Mouse (Mus musculus) forebrain, postnatal 0 days (tissue): Measurements from ENCODE around the gene Rhoa. TPM values are rescaled to one million over a fixed set of nuclear protein-coding genes. Genes with fewer than 3 reads are reported as not detected.

Experiments
- ATAC-seq: fragments of 200-750 bp; cut with Nextera tagmentation; 2 replicates; pipeline ENCODE4 v1.8.0; 2017; ENCODE audit warnings: mild to moderate bottlenecking, moderate library complexity
- DNase-seq: peaks from one replicate; pipeline ENCODE4 v3.0.0-alpha.2; 2015
- H3K27ac ChIP-seq: fragments of 300-500 bp; sonication (generic); 2 replicates; pipeline ENCODE4 v1.5.1; 2014; ENCODE audit warnings: low read depth, mild to moderate bottlenecking, antibody characterized with exemption, low read length, moderate library complexity, mixed read lengths
- H3K27me3 ChIP-seq: fragments of 300-500 bp; sonication (generic); 2 replicates; pipeline ENCODE4 v1.6.1; 2014; ENCODE audit warnings: mild to moderate bottlenecking, low read length, mixed read lengths; ENCODE audit not compliant: insufficient read depth
- H3K36me3 ChIP-seq: fragments of 300-500 bp; sonication (generic); 2 replicates; pipeline ENCODE4 v1.6.1; 2014; ENCODE audit warnings: mild to moderate bottlenecking, moderate library complexity; ENCODE audit not compliant: insufficient read depth
- H3K4me1 ChIP-seq: fragments of 300-500 bp; sonication (generic); 2 replicates; pipeline ENCODE4 v1.6.1; 2014; ENCODE audit warnings: antibody characterized with exemption; ENCODE audit not compliant: insufficient read depth
- H3K4me2 ChIP-seq: fragments of 300-500 bp; sonication (generic); 2 replicates; pipeline ENCODE4 v1.6.1; 2014; ENCODE audit warnings: low read depth, mild to moderate bottlenecking, moderate library complexity
- H3K4me3 ChIP-seq: fragments of 300-500 bp; sonication (generic); 2 replicates; pipeline ENCODE4 v1.5.1; 2014; ENCODE audit warnings: low read depth, low read length, mixed read lengths
- H3K9ac ChIP-seq: fragments of 300-500 bp; sonication (generic); 2 replicates; pipeline ENCODE4 v1.6.1; 2014; ENCODE audit warnings: mild to moderate bottlenecking
- H3K9me3 ChIP-seq: fragments of 300-500 bp; sonication (generic); 2 replicates; pipeline ENCODE4 v1.6.1; 2016; ENCODE audit warnings: low read length
- CTCF ChIP-seq: sonication (generic); IDR thresholded peaks from 2 replicates; pipeline ENCODE4 v1.5.1; 2016; ENCODE audit warnings: antibody characterized with exemption, control low read depth, low read depth
- WGBS: fragments of 180-500 bp; shearing (Covaris S2); extraction: QIAGEN DNeasy Blood & Tissue Kit; methylation state at CpG from one replicate; pipeline ENCODE4 v1.1.7; 2014; 5-methylcytosine and 5-hydroxymethylcytosine counted together
- polyA plus RNA-seq: library from polyadenylated mRNA; unstranded; fragments of >200 nt; fragmentation: Nextera tagmentation; extraction: Ambion mirVana; gene quantifications from 2 replicates; pipeline ENCODE4 v1.2.1, GENCODE M21; 2015
- total RNA-seq: library from RNA; depleted of rRNA; stranded (reverse); fragments of >200 nt; gene quantifications from 2 replicates; pipeline ENCODE4 v1.2.3, GENCODE M21; 2014

Gene Rhoa
- total and polyA plus RNA-seq, 2 experiments from 2014 or later = 126 to 271 TPM

- Histone ChIP-seq H3K4me2 (no peak overlapping the region), H3K36me3 (peaks cover 18% of the 10 kb centered on the region), H3K9me3 (no peaks in the 10 kb centered on the region), H3K4me3 (no peak overlapping the region), H3K9ac (no peak overlapping the region), H3K27me3 (no peaks in the 10 kb centered on the region), H3K27ac (no peak overlapping the region), H3K4me1 (no peaks in the 10 kb centered on the region)
- 76% methylated on average over 1 of the region's 1 CpGs for WGBS
- no peak for TF ChIP-seq CTCF
- ATAC-seq = no peak
- DNase-seq = peak; percentile 13
Measured at GRCm38 (mm10) chr9:108324784-108325183, 18.9 kb downstream of the Rhoa start.

GRCm38 (mm10) chr9:108325811-108326210, 19.9 kb downstream of the Rhoa start:
- Histone ChIP-seq H3K27me3 (no peaks in the 10 kb centered on the region), H3K4me1 (no peaks in the 10 kb centered on the region), H3K27ac (no peak overlapping the region), H3K36me3 (peaks cover 19% of the 10 kb centered on the region), H3K9me3 (no peaks in the 10 kb centered on the region), H3K4me2 (no peak overlapping the region), H3K9ac (no peak overlapping the region), H3K4me3 (no peak overlapping the region)
- DNase-seq = no peak
- WGBS = 92% methylated on average over 2 of the region's 2 CpGs
- TF ChIP-seq CTCF = no peak
- no peak for ATAC-seq

- ATAC-seq = no peak
- Histone ChIP-seq H3K36me3 (peaks cover 29% of the 10 kb centered on the region), H3K27ac (peak overlapping the region; percentile 85; the same call in 1 of the 2 replicates), H3K4me3 (no peak overlapping the region), H3K4me1 (peaks cover 13% of the 10 kb centered on the region), H3K9me3 (no peaks in the 10 kb centered on the region), H3K27me3 (no peaks in the 10 kb centered on the region), H3K4me2 (peak overlapping the region; percentile 80), H3K9ac (no peak overlapping the region)
- WGBS = 67% methylated on average over 10 of the region's 10 CpGs
- DNase-seq = no peak
- TF ChIP-seq CTCF = no peak
Measured at GRCm38 (mm10) chr9:108337848-108338550, 32.1 kb downstream of the Rhoa start.

GRCm38 (mm10) chr9:108338551-108338885, 32.6 kb downstream of the Rhoa start:
- DNase-seq (no peak), ATAC-seq (no peak; the same call in 1 of the 2 replicates)
- H3K4me3 ChIP-seq = peak overlapping the region; percentile 50
- H3K4me1 ChIP-seq = peaks cover 13% of the 10 kb centered on the region
- no peaks in the 10 kb centered on the region for H3K27me3 ChIP-seq
- peaks cover 26% of the 10 kb centered on the region for H3K36me3 ChIP-seq
- H3K9me3 ChIP-seq = no peaks in the 10 kb centered on the region
- TF ChIP-seq CTCF = no peak
- peak overlapping the region; percentile 85 for H3K27ac ChIP-seq
- 20% methylated on average over 6 of the region's 6 CpGs for WGBS
- peak overlapping the region; percentile 70; the same call in 1 of the 2 replicates for H3K9ac ChIP-seq
- peak overlapping the region; percentile 80 for H3K4me2 ChIP-seq

- TF ChIP-seq CTCF = peak; percentile 12
- peak within 1 kb of the TSS; percentile 70 for H3K9ac ChIP-seq
- DNase-seq (peak; percentile 92), ATAC-seq (peak; percentile 98)
- H3K4me2 ChIP-seq = peak within 1 kb of the TSS; percentile 80
- no peaks in the 10 kb centered on the region for H3K9me3 ChIP-seq
- H3K4me1 ChIP-seq = peaks cover 13% of the 10 kb centered on the region
- under 1% methylated on average over 49 of the region's 49 CpGs for WGBS
- peak within 1 kb of the TSS; percentile 85 for H3K27ac ChIP-seq
- H3K27me3 ChIP-seq = no peaks in the 10 kb centered on the region
- H3K4me3 ChIP-seq = peak within 1 kb of the TSS; percentile 50
- H3K36me3 ChIP-seq = peaks cover 20% of the 10 kb centered on the region
Measured at GRCm38 (mm10) chr9:108338886-108339781, 33.2 kb downstream of the Rhoa start, which contains the start of gene Gpx1. TSS of gene Gpx1 (plus strand) at chr9:108338903.

GRCm38 (mm10) chr9:108339886-108340257, 33.9 kb downstream of the Rhoa start:
- H3K9me3 ChIP-seq = no peaks in the 10 kb centered on the region
- no peaks in the 10 kb centered on the region for H3K27me3 ChIP-seq
- TF ChIP-seq CTCF = no peak
- peak overlapping the region; percentile 85; the same call in 1 of the 2 replicates for H3K27ac ChIP-seq
- DNase-seq (no peak), ATAC-seq (no peak)
- 14% methylated on average over 20 of the region's 20 CpGs for WGBS
- H3K4me3 ChIP-seq = peak overlapping the region; percentile 50
- H3K36me3 ChIP-seq = peaks cover 13% of the 10 kb centered on the region
- H3K9ac ChIP-seq = peak overlapping the region; percentile 70
- peaks cover 13% of the 10 kb centered on the region for H3K4me1 ChIP-seq
- peak overlapping the region; percentile 80 for H3K4me2 ChIP-seq
